Mouse (Mus musculus): ENCODE measurements around the gene Trip11.

The Trip11 gene

GRCm38 (mm10) chr12:101851846-101852564 is 61.1 kb downstream of the Trip11 start:
- CTCF ChIA-PET = interaction anchor here in 2 of 4 experiments (0.7 to 0.9 kb wide), 2 partner anchors 44 to 93 kb away, joined by 3 read pairs; no protein-coding TSS in a partner anchor
- POLR2A ChIA-PET = interaction anchor here in 2 of 4 experiments (1.2 to 1.9 kb wide), 4 partner anchors 11 to 33 kb away, joined by 3 to 6 read pairs (median 4); no protein-coding TSS in a partner anchor

GRCm38 (mm10) chr12:101851314-101851713 is 61.8 kb downstream of the Trip11 start:
- ChIA-PET CTCF (no interaction called here), POLR2A (interaction anchor here in 3 of 4 experiments (0.6 to 1.9 kb wide), 4 partner anchors 11 to 431 kb away, joined by 3 to 6 read pairs (median 4); no protein-coding TSS in a partner anchor)

- CTCF ChIA-PET = no interaction called here
- POLR2A ChIA-PET = interaction anchor here in 2 of 4 experiments (0.7 to 0.8 kb wide), 2 partner anchors 9 to 492 kb away, joined by 3 to 6 read pairs; no protein-coding TSS in a partner anchor
Observed at GRCm38 (mm10) chr12:101836546-101837274, 76.4 kb downstream of the Trip11 start.

- CTCF ChIA-PET = no interaction called here
- POLR2A ChIA-PET = no interaction called here
Observed at GRCm38 (mm10) chr12:101834715-101835114, 78.4 kb downstream of the Trip11 start.

GRCm38 (mm10) chr12:101833776-101834175 is 79.3 kb downstream of the Trip11 start:
- CTCF ChIA-PET = no interaction called here
- POLR2A ChIA-PET = no interaction called here

- ChIA-PET CTCF (no interaction called here), POLR2A (no interaction called here)
Observed at GRCm38 (mm10) chr12:101833115-101833506, 80.0 kb downstream of the Trip11 start.

GRCm38 (mm10) chr12:101832179-101833114 is 80.6 kb downstream of the Trip11 start:
- CTCF ChIA-PET = interaction anchor here in 1 of 4 experiments (1.2 kb wide), 1 partner anchor 21 kb away, joined by 3 read pairs; no protein-coding TSS in a partner anchor
- POLR2A ChIA-PET = interaction anchor here in 3 of 4 experiments (1.0 to 1.4 kb wide), 6 partner anchors 13 to 84 kb away, joined by 3 to 6 read pairs (median 3); partner anchors contain the start of genes Fbln5 (in 1 of the 3) and Trip11 (in 1 of the 3)

- CTCF ChIA-PET = interaction anchor here in 1 of 4 experiments (0.8 to 1.2 kb wide), 2 partner anchors 15 to 20 kb away, joined by 3 to 4 read pairs; no protein-coding TSS in a partner anchor
- POLR2A ChIA-PET = interaction anchor here in 3 of 4 experiments (0.5 to 1.4 kb wide), 10 partner anchors 10 to 560 kb away, joined by 3 to 6 read pairs (median 3); partner anchors contain the start of genes Fbln5 (in 2 of the 3) and Trip11 (in 1 of the 3)
Observed at GRCm38 (mm10) chr12:101831221-101831620, 81.8 kb downstream of the Trip11 start.

- ChIA-PET POLR2A (no interaction called here), CTCF (no interaction called here)
Observed at GRCm38 (mm10) chr12:101823161-101823560, 89.9 kb downstream of the Trip11 start.

GRCm38 (mm10) chr12:101821596-101821995 is 91.5 kb downstream of the Trip11 start:
- ChIA-PET CTCF (interaction anchor here in 1 of 4 experiments (1.2 kb wide), 1 partner anchor 566 kb away, joined by 4 read pairs; no protein-coding TSS in a partner anchor), POLR2A (interaction anchor here in 1 of 4 experiments (0.7 to 0.9 kb wide), 2 partner anchors 8 to 10 kb away, joined by 3 read pairs; no protein-coding TSS in a partner anchor)

GRCm38 (mm10) chr12:101819570-101819969 is 93.5 kb downstream of the Trip11 start:
- POLR2A ChIA-PET = interaction anchor here in 3 of 4 experiments (0.7 to 1.4 kb wide), 8 partner anchors 8 to 399 kb away, joined by 3 to 4 read pairs (median 3); partner anchors contain the start of genes Cpsf2 (in 1 of the 3) and Trip11 (in 1 of the 3)
- CTCF ChIA-PET = interaction anchor here in 1 of 4 experiments (0.6 kb wide), 1 partner anchor 213 kb away, joined by 3 read pairs; no protein-coding TSS in a partner anchor

- ChIA-PET POLR2A (interaction anchor here in 3 of 4 experiments (0.7 to 1.4 kb wide), 10 partner anchors 9 to 400 kb away, joined by 3 to 4 read pairs (median 3); partner anchors contain the start of genes Cpsf2 (in 1 of the 3) and Trip11 (in 1 of the 3)), CTCF (interaction anchor here in 2 of 4 experiments (0.6 to 1.6 kb wide), 2 partner anchors 37 to 212 kb away, joined by 3 to 4 read pairs; no protein-coding TSS in a partner anchor)
Observed at GRCm38 (mm10) chr12:101818608-101819370, 94.3 kb downstream of the Trip11 start, which contains the start of gene Fbln5. Fbln5 (minus strand) TSS chr12:101819055.

- POLR2A ChIA-PET = interaction anchor here (0.6 to 1.4 kb wide), 5 partner anchors 9 to 131 kb away, joined by 3 read pairs; no protein-coding TSS in a partner anchor
- CTCF ChIA-PET = interaction anchor here in 1 of 4 experiments (1.6 kb wide), 1 partner anchor 36 kb away, joined by 4 read pairs; no protein-coding TSS in a partner anchor
Observed at GRCm38 (mm10) chr12:101818246-101818607, 94.8 kb downstream of the Trip11 start.

GRCm38 (mm10) chr12:101816810-101817209 is 96.3 kb downstream of the Trip11 start:
- POLR2A ChIA-PET = interaction anchor here in 1 of 4 experiments (1.2 kb wide), 1 partner anchor 54 kb away, joined by 3 read pairs; no protein-coding TSS in a partner anchor
- CTCF ChIA-PET = interaction anchor here in 3 of 4 experiments (0.5 to 1.6 kb wide), 13 partner anchors 13 to 1438 kb away, joined by 3 to 5 read pairs (median 3); partner anchors contain the start of gene Trip11 (in 1 of the 3)

GRCm38 (mm10) chr12:101815796-101816195 is 97.3 kb downstream of the Trip11 start:
- ChIA-PET CTCF (interaction anchor here in 3 of 4 experiments (0.6 to 0.9 kb wide), 7 partner anchors 16 to 1065 kb away, joined by 3 to 5 read pairs (median 3); no protein-coding TSS in a partner anchor), POLR2A (no interaction called here)

GRCm38 (mm10) chr12:101814423-101814822 is 98.6 kb downstream of the Trip11 start:
- CTCF ChIA-PET = no interaction called here
- POLR2A ChIA-PET = no interaction called here

- POLR2A ChIA-PET = interaction anchor here in 1 of 4 experiments (1.0 to 1.1 kb wide), 2 partner anchors 60 to 93 kb away, joined by 3 to 4 read pairs; partner anchors contain the start of gene Tc2n
- CTCF ChIA-PET = interaction anchor here in 3 of 4 experiments (0.7 to 1.3 kb wide), 3 partner anchors 21 to 650 kb away, joined by 3 read pairs; no protein-coding TSS in a partner anchor
Observed at GRCm38 (mm10) chr12:101811181-101811580, 101.9 kb downstream of the Trip11 start.

Measured in embryonic stem cell, embryonic (primary cell).